Mouse (Mus musculus) layer of hippocampus, adult 11-12 months (tissue): ENCODE measurements around the gene Topaz1.

Experiments
- DNase-seq: peaks from one replicate; pipeline ENCODE4 v3.0.0; 2022; ENCODE audit warnings: low spot score

The Topaz1 gene

DNA sequence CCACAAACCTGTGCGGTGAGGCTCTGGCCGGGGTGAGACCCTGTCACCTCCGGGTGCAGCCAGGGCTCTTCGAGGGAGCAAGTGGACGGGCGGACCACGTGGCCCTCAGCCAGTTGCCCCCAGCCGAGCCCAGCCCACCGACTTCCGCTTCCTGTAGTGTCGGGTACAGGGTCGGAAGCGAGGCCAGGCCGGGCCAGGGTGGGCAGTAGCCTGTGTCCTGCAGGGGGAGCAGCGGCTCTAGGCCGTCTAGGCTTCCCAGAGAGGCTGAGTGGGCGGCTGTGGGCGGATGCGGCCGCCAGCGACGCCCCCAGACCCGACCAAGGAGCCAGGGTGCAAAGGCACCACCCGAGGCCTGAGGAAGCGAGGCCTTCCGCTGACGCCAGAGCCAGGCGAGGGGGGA lies at the start of gene Topaz1:
Gene Topaz1, plus strand, starts transcription at position 287 of the 400 bp plus-strand sequence.
- DNase-seq: no peak

DNA sequence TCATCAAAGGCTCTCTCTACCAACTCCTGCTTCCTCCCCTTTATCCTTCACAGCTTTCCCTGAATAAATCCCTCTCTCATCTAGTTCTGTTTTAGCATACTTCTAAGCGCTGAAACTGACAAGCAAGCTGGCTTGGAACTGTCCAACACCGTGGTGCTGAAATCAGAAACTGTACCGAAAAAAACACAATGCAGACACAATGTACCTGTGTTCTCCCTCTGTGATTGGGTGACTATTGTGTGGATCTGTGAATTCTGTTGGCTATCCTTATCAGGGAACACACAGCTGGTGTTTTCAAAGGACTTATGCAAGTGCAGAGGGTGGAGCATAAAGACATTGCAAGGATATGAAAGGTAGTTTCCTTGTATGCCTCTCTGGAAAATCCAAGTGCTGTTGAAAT lies 45.3 kb upstream of the Topaz1 start:
- DNase-seq: no peak

DNA sequence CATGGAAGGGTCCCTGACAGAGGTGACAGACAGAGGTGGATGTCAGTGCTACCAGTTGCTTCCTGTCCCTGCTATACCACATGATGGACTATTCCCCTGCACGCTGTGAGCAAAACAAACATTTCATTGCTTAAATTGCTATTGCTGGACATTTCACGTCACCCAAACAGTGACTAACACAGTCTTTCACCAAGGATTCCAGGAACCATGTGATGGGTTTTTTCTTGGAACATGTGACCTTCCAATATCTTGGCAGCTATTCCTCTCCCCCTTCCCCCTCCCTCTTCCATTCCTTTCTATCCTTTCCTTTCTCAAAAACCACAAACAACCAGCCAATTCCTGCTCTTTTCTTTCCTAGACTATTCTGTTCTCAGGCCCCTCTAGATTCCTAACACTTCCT lies 33.3 kb upstream of the Topaz1 start:
- no peak for DNase-seq

DNA sequence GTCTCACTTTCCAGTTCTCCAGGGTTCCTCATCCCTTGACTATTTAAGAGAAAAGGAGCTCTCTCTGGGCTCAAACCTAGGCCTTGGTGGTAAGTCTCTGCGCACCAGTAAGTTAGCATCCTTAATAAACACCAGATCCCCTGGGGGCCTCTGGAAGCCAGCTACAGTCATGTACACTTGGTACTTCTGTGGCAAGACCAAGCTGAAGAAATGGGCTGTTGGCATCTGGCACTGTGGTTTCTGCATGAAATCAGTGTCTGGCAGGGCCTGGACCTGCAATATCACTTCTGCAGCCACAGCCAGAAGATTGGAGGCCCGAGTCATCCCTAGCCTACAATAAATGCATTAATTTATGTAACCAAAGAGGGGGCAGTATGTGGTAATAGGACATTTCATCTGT lies 32.1 kb upstream of the Topaz1 start:
- DNase-seq: no peak

DNA sequence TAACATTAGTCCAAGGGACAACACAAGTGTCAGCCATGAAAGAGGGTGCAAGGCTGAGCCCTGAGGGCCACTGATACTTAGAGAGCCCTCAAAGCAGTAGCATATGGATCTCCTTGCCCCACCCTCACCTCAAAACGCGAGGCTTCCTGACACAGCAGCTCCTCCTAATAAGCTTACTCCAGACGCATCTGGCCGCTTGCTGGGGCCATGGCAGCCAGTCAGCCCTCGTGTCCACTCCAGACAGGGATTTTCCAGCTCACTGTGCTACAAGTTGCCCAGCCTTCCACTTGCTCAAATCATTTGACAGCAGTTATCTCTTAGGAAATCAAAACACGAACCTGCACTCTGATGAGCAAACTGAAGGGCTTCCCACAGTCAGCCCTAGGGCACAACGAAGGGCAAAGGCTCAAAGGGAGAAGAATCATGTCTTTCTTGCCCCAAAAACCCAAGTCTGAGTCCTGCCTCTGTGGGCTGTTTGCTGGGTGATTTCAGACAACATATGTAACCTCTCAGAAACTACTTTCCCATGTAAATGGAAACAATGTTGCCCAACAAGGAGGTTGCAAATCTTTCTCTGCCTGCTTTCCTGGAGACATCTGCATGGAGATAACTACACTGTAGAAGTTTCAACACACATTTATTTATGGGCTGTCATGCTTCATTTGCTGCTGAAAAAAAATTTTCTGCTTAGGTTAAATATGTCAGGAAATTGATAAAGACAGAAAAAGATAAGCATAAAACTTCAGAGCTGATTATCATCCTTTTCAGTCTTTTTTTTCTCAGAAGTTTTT lies 30.8 kb upstream of the Topaz1 start:
- DNase-seq: no peak

DNA sequence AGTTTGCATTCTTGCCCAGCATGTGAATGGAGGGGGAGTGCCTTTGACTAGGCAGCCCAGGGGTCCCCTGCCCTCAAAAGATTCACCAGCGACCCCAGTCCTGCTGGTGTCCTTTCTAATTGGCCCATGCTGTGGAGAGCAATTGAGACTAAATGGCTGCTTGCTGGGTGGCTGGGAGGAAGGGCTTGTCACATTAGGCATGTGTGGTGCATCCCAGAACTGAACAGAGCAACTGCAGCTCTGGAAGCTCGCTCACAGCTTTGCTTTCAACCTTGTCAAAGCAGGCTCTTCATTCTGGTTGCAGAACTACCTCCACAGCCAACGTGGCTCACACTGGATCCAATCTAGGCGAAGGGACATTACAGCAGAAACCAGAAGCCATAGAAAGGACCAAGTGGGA lies 24.9 kb upstream of the Topaz1 start:
- no peak for DNase-seq

DNA sequence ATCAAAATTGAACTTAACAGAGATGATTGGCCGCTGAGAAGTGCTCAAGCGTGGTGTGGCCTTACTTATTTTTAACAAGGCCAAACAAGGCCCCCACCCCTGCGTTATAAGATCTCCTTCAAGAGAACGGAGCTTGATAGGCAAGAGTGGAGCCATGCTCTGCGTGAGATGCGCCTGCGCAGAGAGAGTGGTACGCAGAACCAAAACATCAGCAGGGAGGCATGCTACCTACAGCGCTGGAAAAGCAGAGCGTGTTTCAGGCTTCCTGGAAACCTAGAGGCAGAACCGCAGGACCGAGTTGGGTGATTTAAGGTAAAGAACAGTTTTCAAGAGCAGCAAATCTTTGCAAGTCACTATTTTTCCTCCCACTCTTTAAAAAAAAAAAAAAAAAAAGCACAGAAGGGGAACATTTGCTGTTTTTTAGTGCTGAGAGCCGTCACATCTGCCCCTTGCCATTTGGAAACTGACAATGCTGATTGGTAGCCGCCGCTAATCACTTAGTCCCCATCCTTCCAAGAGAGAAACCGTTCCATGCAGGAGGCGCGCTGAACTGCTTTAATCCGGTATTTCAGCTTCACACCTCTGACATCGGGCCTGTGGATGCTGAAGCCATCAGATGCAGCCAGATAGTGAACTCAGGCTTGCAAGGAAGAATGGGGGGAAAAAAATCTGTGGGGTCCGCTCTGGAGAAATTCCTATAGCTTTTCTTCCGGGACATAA lies 21.9 kb upstream of the Topaz1 start:
- no peak for DNase-seq

DNA sequence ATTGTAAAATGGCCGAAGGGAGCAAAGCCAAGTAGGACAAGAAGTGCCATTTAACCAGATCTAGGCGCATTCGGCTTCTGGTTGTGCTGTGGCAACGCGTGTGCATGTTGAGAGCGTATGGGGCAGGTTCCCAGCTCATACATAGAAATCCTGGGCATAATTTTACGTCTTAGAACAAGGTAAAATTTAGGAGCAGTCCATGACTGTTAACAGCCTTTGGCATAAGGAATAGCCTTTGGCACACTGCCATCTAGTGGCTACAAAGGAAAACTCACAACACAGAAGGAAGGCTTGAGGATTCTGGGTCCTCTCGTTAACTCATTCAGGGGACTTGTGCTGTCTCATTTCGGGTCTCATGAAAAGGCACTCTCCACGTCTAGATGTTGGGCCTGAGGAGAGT lies 17.6 kb upstream of the Topaz1 start:
- peak; percentile 53 for DNase-seq

DNA sequence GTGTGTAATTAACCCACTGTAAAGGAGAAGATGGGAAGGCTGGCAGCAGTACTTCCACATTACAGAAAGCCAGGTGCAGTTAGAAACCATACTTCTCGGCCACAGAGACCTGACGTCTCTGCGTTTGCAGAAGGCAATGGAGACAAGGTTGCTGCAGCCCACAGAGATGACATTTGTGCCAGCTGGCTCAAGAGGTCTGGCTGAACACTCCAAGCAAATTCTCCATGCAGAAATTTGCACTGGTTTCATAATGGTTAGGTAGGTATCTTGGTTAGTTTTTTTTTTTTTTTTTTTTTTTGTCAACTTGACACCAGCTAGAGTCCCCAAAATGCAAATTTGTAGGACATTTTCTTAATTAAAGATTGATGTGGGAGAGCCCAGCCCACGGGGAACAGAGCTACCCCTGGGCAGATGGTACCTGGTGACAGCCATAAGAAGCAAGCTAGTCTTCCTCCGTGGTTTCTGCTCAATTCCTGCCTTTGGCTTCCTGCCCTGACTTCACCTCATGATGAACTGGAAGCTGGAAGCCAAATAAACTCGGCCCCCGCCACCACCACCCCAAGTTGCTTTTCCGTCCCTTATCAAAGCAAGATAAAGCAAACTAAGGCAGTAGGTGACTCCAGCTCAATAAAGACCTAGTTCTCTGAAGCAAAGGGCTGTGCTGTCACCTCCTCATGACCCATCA lies 14.9 kb upstream of the Topaz1 start:
- DNase-seq: no peak

DNA sequence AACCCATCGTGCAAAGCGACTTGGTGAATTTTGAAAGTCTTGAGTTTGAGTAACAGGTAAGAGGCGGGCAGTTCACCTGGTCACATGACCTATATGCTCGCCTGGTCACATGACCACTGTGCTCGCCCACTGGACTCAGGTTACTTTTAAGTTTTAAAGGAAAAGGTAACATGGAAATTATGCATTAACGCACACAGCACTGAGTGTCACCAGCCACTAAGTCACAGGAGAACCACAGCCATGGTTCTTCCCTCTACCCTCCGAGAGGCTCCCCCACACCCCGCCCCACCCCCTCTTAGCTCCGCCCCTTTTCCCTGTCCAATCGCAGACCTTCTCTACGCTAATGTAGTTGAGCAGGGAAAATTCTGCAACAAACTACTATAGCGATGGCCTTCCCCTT lies 13.9 kb upstream of the Topaz1 start:
- DNase-seq: no peak

DNA sequence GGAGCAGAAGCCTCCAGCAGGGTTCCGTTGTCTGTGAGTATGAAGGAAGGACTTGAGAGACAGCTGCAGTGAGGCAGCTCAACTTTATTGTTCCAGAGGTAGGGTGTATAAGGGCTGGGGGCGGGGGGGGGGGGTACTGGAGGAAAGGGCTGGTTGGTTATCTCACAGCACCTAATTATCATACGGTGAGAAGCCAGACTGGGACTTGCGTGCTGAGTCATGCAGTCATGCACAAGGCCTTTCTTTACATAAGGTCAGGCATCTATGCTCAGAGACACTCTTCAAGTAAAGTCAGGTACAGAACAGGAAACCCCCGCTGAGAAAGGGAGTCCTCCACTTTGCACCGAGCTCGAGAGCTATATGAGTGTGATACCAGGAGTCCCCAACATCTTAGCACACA lies 12.2 kb upstream of the Topaz1 start:
- DNase-seq: no peak

DNA sequence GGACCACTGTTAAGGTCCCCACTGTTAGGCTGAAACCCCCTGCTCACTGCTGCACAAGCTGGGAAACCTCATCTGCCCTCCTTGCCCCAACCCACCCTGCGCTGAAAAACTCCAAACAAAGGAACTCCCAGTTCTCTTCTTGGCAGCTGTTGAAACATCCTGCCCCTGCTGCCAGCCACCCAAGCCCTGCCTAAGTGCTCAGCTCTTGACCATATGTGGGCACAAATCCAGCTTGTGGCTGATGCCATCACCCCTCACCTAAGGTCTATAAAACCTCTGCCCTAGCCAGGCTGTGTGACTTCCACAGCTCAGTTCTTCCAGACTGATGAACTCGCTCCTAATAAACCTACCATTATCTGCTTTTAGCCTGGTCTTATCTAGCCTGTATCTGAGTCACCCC lies 11.1 kb upstream of the Topaz1 start:
- no peak for DNase-seq

DNA sequence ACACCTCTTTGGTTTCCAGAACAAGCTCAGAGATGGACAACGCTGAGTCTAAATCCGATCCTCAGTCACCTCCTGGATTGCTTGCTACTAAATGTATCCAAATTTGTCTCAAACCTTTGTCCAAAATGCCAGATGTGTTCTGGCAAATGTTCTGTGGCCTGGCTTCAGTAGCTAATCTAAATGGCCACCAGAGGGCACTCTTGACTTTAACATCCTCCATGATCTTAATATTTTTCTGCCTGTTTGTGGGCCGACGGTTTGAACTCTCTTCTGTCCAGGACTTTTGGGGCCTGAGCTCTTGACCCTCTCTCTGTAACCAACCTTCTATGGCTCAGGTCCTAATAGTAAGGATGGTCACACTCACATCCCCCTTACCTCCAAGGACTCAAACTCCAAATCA lies 10.4 kb upstream of the Topaz1 start:
- DNase-seq: peak; percentile 57

DNA sequence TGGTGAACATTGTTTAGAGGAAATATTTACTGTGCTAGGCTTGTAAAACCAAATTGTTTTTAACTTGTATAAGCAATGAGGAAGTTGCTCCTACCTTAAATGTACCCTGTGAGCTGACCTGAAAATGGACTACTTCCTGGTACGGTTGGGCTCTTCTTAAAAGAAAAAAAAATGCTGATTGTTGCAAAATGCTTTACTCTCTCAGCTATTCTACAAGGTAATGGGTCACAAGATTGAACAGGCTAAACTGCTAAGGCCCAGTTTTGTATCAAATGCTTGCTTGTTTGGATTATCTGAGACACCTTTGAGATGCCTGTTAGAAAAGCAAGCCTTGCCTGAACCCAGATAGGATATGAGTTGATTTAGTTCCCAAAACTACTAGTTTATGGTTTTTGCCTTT lies 1.3 kb upstream of the Topaz1 start:
- DNase-seq: no peak

DNA sequence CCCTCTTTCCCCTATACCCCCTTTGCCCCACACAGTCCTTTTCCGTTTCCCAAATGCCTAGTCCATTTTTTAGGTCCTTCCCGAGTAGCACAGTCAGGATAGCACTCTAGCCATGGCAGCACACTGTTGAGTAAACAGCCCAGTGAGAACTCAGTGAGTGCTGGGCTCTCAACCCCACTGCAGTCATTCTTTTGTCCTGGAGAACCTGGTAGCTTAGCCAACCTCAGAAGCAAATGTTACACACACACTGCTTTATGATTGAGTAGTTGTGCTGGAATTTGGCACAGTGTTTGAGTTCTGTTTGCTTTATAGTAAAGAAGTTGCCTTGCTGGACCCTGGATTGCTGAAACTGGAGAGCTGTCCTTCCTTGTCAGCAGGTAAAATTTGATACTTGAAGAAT lies 10.5 kb downstream of the Topaz1 start:
- DNase-seq: no peak

DNA sequence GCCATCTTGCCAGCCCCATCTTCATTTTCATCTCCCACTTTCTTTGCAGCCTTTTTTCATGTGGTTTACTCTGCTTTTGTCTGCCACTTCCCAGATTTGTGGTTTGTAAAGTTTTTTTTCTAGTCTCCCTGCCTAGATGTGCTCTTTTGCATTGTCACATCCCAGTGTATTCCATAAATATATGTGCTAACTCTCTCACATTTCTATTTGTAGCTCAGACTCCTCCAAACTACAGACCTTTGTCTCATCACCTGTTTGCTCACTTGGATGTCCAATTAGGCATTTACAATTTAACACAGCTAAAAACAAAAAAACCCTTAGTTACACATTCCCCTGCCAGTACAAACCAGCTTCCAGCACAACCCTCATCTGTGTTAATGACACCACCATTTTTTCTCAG lies 13.0 kb downstream of the Topaz1 start:
- no peak for DNase-seq

DNA sequence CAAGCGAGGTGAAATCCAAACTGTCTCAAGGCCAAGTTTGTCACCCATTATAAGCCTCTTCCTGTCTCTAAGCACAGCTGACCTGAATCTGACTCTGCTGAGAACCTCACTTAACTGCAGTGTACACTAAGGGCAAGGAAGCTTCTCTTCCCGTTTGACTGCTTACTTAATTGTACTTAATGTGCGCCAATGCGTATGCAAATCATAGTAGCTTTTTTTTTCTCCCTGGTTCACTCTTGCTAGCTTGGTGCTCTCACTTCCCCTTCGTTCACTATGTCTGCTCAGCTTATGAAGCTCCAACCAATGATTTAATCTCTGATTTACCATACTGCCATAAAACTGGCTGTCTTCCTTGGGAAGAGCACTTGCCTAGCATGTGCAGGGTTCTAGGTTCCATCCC lies 38.1 kb downstream of the Topaz1 start:
- DNase-seq: no peak

DNA sequence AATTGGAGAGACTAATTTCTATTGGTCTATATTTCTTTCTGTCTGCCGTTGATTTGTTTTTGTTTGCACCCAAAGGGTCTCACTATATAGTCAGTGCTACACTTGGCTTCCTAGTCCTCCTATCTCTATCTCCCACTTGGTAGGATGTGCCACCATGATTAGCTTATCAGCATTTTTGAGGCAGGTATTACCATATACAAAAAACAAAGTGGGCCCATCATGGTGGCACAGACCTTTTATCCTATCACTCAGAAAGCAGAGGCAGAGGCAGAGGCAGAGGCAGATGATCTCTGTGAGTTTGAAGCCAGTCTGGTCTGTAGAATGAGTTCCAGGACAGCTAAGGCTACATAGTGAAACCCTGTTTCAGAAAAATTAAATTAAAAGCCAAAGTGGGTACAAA lies 39.4 kb downstream of the Topaz1 start:
- DNase-seq: no peak

DNA sequence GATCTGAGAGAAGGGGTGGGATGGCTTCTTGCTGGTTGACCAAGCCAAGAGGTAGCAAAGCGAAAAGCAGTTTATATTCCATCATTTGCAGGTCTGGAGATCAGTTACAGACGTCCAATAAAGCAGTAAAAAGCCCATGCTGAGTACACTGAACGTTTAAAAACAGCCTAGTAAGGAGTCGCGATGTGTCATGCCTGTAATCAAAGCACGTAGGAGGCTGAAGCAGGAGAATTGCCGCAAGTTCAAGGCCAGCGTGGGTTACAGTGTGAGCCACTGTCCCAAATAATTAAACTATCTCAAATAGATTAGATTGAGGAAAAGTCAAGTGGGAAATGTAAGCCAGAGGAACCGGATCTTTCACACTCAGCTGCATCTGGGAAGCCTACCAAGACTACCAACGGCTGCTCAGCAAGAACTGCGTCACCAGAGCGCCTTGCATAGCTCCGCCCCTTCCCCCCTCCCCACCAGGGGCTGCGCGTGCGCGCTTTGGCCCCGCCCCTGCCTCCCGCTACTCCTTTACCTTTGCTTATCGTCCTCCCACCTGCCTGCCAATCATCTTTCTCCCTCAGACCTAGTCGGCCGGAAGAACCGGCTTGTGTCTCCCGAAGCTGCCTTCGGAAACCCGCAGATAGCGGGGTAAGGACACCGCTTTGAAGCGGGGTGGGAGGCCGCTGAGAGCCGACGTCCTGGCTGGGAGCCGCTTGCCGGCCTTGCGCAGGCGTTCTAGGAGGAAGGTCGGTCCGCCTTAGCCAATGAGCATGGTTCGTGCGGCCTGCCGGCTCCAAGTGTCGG lies 58.1 kb downstream of the Topaz1 start, which contains the start of gene Tcaim:
Gene Tcaim, plus strand, starts transcription at position 487 of the 792 bp plus-strand sequence.
- DNase-seq: peak; percentile 91

DNA sequence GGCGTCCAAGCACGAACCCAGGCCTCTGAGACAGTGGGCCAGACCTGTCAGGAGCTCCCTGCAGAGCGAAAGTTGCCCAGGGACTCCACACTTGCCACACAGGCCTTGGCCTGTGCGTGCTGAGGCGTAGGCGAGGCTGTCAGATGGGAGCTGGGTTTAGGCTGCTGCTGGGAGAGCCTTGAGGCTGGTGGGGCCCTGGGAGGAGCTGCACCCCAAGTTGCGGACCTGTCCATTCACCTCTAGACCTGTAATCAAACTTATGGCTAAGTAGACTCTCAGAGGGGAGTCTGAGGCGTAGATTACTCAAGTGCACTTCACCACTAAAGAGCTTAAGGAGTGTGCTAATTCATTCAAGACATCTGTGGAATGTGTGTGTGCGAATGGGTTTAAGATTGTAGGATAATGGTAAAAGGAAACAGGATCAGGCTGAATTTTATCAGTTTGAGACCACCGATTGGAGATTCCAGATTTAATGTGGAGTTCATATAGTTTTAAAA lies 58.7 kb downstream of the Topaz1 start:
- no peak for DNase-seq

DNA sequence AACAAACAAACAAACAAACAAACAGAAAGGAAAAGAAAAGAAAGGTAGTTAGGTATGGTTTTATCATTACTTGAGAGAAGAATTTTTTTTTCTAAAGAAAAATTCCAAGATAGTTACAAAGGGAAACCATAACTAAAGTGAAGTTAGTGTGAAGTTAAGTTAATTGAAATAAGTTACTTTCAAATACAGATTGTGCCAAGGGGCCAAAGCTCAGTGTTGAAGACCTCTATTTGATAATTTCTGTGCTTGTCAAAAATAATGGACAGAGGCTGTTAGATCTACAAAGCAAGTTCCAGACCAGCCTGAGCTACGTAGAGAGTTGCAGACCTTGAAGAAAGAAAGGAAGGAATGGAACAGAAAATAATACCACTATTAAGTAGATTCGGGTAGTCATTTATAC lies 60.0 kb downstream of the Topaz1 start:
- no peak for DNase-seq

DNA sequence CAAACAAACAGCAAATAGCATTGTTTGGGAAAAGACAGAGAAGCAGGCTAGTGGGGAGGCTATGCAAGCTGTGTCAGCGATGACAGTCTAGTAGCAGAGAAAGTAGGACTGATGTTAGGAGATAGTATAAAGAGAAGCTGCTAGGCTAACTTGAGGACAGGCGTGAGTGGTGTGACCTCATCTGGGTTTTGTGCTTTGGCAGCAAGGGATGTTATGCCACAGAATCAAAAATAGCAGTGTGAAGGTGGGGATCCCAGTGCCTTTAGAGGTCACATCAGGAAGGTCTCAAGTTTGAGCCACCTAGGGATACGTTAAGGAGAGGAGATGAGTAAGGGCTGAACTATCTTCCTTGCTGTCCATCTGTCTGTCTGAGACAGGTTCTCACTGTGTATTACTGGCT lies 63.1 kb downstream of the Topaz1 start:
- DNase-seq: no peak
